Mouse (Mus musculus): ENCODE results near the gene Hoxa11. TPM values are rescaled to one million over a fixed set of nuclear protein-coding genes. Genes with fewer than 3 reads are reported as not detected.
A peak's percentile ranks its signal among the peaks of the same experiment; 100 is the strongest.

Hoxa11 gene
- polyA plus RNA-seq, 1 experiment from 2014 or later = not detected

GRCm38 (mm10) chr6:52224895-52225611 lies 20.6 kb downstream of the Hoxa11 start:
- WGBS = 2% methylated on average over 36 of the region's 36 CpGs
- H3K27me3 ChIP-seq (replicated peaks; ENCODE audit: low read depth, poor library complexity, severe bottlenecking) = peaks cover 100% of the 10 kb centered on the region
- H3K4me3 ChIP-seq = no peak overlapping the region
- no peaks in the 10 kb centered on the region for H3K9me3 ChIP-seq
- H3K27ac ChIP-seq (replicated peaks) = no peak overlapping the region
- H3K36me3 ChIP-seq (replicated peaks) = no peaks in the 10 kb centered on the region
- no peak for DNase-seq (ENCODE audit: low spot score)
- peaks cover 11% of the 10 kb centered on the region for H3K4me1 ChIP-seq

DNA sequence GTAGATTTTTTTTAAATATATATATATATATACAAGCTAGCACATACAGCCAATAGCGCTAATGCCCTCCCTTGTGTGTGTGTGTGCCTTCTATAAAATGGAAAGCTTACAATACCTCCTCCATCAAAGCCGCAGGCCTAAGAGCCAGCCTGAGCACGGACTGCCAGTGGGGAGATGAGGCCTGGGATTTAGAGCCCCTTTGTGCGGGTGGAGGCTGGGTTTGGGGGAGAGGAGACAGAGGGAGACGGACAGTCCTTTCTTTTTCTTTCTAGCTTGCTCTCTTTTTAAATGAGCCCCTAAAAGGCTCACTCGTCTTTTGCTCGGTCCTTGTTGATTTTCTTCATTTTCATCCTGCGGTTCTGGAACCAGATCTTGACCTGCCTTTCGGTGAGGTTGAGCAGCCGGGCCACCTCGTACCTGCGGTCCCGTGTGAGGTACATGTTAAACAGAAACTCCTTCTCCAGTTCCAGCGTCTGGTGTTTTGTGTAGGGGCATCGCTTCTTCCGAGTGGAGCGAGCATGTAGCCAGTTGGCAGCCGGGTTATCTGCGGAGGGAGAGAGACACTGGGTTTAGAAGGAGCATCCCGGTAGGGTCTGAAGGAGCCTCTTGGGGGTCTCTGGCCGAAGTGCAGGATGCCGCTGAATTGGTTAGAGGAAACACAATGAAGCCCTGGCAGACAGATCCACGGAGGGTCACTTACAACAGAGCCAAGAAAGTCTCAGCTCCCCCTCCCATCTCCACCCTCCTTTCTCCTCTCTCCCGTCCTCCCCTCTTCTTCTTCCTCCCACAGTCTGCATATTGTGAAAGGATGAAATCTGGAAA lies 21.5 kb downstream of the Hoxa11 start:
- DNase-seq (ENCODE audit: low spot score) = no peak
- under 1% methylated on average over 24 of the region's 24 CpGs for WGBS
- H3K4me1 ChIP-seq = peaks cover 11% of the 10 kb centered on the region
- H3K27me3 ChIP-seq (replicated peaks; ENCODE audit: low read depth, poor library complexity, severe bottlenecking) = peaks cover 100% of the 10 kb centered on the region
- no peak overlapping the region for H3K4me3 ChIP-seq
- H3K36me3 ChIP-seq (replicated peaks) = no peaks in the 10 kb centered on the region
- H3K27ac ChIP-seq (replicated peaks) = no peak overlapping the region
- no peaks in the 10 kb centered on the region for H3K9me3 ChIP-seq

DNA sequence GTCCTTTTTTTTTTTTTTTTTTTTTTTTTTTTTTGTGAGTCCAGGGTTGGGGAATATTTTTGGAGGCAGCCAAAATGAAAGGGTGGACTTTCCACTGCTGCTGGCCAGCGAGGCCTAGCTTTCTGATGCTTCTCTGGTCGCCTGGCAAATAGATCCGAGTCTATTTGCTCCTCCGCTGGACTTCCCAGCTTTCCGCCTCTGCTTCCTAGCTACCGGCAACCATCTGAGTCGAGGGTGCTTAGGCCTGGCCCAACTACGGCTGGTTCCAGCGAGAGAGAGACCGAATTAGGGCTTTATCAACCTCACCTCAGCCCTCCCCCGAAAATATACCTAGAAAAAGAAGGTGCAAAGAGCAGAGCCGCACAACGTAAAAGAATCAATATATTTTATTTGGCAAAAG lies 22.9 kb downstream of the Hoxa11 start:
- Histone ChIP-seq H3K4me1 (peaks cover 14% of the 10 kb centered on the region), H3K9me3 (no peaks in the 10 kb centered on the region), H3K27ac (replicated peaks) (no peak overlapping the region), H3K4me3 (no peak overlapping the region), H3K36me3 (replicated peaks) (no peaks in the 10 kb centered on the region), H3K27me3 (replicated peaks; ENCODE audit: low read depth, poor library complexity, severe bottlenecking) (peaks cover 100% of the 10 kb centered on the region)
- 8% methylated on average over 13 of the region's 13 CpGs for WGBS
- no peak for DNase-seq (ENCODE audit: low spot score)

DNA sequence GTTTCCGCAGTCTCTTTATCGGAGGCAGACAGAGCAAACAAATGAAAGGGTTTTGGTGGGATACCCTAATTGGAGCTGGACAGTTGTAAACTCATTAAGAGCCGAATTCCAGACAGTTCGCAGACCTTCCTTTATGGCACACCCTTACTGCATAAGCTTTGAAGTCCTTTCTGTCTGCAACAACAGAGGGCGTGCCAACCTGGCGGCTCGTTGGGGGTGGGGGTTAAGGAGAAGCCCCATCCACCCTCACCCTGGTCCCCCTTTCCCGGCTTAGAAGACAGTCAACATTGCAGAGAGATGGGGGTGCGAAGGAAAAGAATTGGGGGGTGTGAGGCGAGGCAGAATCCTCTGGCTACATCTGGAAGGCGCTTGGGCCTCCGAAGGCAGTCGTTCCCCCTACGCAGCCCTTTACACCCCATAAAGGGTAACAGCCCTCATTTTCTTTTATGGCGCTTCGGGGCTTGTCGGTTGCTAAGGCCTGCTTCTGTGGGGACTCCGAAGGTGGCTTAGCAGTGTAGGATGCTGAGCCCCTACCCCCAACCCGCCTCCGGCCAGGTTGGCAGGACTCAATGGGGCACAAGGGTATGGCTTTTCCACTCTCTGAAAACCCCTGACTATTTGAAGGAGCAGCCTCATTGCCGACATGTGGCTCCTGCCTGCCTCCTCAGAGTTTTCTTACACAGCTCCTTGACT lies 23.5 kb downstream of the Hoxa11 start:
- H3K4me1 ChIP-seq = peaks cover 20% of the 10 kb centered on the region
- peaks cover 100% of the 10 kb centered on the region for H3K27me3 ChIP-seq (replicated peaks; ENCODE audit: low read depth, poor library complexity, severe bottlenecking)
- no peak overlapping the region for H3K27ac ChIP-seq (replicated peaks)
- 4% methylated on average over 21 of the region's 21 CpGs for WGBS
- no peaks in the 10 kb centered on the region for H3K9me3 ChIP-seq
- DNase-seq (ENCODE audit: low spot score) = no peak
- H3K36me3 ChIP-seq (replicated peaks) = no peaks in the 10 kb centered on the region
- peak overlapping the region; percentile 57 for H3K4me3 ChIP-seq

DNA sequence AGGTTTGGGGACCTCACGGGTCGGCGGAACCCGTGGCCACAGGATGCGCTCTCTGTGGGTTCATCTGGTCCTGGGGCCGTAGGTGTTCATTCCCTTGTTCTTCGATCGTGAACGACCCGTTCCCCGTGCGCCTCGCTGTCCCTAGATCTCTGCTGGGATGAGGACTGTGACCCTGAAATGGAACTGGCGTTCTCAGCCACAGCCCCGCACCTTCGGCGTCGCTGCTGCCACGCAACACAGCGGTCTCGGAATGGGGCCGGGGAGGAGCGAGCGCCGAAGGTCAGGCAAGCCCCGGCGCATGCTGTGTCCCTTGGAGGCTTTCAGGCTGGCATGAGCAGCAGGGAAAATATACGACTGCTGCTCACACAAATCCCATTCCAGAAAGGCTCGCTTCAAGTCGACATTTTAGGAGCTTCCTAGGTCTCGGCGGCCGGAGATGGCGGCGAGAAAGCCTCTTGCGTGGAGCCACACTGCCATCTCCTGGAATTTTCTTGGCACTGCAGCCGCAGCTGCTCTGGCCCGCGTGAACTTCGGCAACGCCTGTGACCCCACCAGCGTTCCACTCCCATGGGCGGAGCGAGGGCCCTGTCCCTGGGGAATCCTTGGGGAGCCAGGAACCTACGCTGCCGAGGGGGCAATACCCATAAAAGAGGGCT lies 24.1 kb downstream of the Hoxa11 start, which contains the start of gene Hoxa7:
Gene Hoxa7, minus strand, starts transcription at position 518 of the 656 bp plus-strand sequence.
- peak within 1 kb of the TSS; percentile 57 for H3K4me3 ChIP-seq
- H3K27me3 ChIP-seq (replicated peaks; ENCODE audit: low read depth, poor library complexity, severe bottlenecking) = peaks cover 100% of the 10 kb centered on the region
- H3K9me3 ChIP-seq = no peaks in the 10 kb centered on the region
- no peak within 1 kb of the TSS for H3K27ac ChIP-seq (replicated peaks)
- DNase-seq (ENCODE audit: low spot score) = peak; percentile 90
- no peaks in the 10 kb centered on the region for H3K36me3 ChIP-seq (replicated peaks)
- WGBS = under 1% methylated on average over 46 of the region's 46 CpGs
- H3K4me1 ChIP-seq = peaks cover 25% of the 10 kb centered on the region

GRCm38 (mm10) chr6:52220865-52221310 lies 24.7 kb downstream of the Hoxa11 start:
- H3K27me3 ChIP-seq (replicated peaks; ENCODE audit: low read depth, poor library complexity, severe bottlenecking) = peaks cover 100% of the 10 kb centered on the region
- H3K4me3 ChIP-seq = peak overlapping the region; percentile 57
- WGBS = 7% methylated on average over 12 of the region's 12 CpGs

GRCm38 (mm10) chr6:52220003-52220864 lies 25.4 kb downstream of the Hoxa11 start:
- 10% methylated on average over 32 of the region's 32 CpGs for WGBS
- no peaks in the 10 kb centered on the region for H3K9me3 ChIP-seq
- DNase-seq (ENCODE audit: low spot score) = peak; percentile 67
- peaks cover 22% of the 10 kb centered on the region for H3K4me1 ChIP-seq
- peaks cover 100% of the 10 kb centered on the region for H3K27me3 ChIP-seq (replicated peaks; ENCODE audit: low read depth, poor library complexity, severe bottlenecking)
- H3K36me3 ChIP-seq (replicated peaks) = no peaks in the 10 kb centered on the region
- H3K27ac ChIP-seq (replicated peaks) = no peak overlapping the region
- H3K4me3 ChIP-seq = no peak overlapping the region

More at GRCm38 (mm10) chr6:52220865-52221310, 24.7 kb downstream of the Hoxa11 start:
- peaks cover 24% of the 10 kb centered on the region for H3K4me1 ChIP-seq
- no peaks in the 10 kb centered on the region for H3K9me3 ChIP-seq
- DNase-seq (ENCODE audit: low spot score) = no peak
- H3K36me3 ChIP-seq (replicated peaks) = no peaks in the 10 kb centered on the region
- H3K27ac ChIP-seq (replicated peaks) = no peak overlapping the region

DNA sequence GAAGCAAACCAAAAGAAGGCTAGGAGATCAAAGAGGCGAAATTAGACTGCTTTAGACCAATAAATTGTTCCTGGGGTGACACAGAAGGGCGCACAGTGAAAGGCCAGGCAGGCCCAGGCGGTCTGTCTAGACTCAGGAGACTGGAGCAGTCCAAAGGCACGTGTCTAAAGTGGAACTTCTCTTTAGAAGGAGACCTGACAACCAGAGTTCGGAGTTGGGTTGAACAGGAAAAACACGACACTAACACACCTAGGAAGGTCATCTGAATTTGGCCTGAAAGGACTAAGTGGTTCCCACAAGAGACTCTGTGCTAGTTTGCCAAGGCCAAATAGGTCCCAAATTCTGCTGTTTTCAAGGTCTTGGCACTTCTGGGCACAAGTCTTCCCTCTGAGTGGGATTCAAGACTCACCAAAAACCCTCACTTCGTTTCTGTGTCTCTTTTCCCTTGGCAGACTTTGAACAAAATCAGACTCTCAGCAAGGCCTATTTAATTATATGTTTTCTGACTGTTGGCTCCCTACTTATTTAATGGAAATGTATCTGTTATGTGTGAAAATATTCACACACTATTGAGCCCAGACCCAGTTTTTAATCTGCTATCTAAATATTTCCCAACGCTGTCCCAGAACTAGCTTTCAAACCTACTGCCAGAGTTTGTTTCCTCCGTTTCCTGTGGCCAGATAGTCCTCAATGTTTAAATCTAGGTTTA lies 26.2 kb downstream of the Hoxa11 start:
- Histone ChIP-seq H3K9me3 (no peaks in the 10 kb centered on the region), H3K4me3 (no peak overlapping the region), H3K27ac (replicated peaks) (no peak overlapping the region), H3K36me3 (replicated peaks) (no peaks in the 10 kb centered on the region), H3K27me3 (replicated peaks; ENCODE audit: low read depth, poor library complexity, severe bottlenecking) (peaks cover 100% of the 10 kb centered on the region), H3K4me1 (peaks cover 22% of the 10 kb centered on the region)
- DNase-seq (ENCODE audit: low spot score) = no peak
- 19% methylated on average over 9 of the region's 9 CpGs for WGBS

DNA sequence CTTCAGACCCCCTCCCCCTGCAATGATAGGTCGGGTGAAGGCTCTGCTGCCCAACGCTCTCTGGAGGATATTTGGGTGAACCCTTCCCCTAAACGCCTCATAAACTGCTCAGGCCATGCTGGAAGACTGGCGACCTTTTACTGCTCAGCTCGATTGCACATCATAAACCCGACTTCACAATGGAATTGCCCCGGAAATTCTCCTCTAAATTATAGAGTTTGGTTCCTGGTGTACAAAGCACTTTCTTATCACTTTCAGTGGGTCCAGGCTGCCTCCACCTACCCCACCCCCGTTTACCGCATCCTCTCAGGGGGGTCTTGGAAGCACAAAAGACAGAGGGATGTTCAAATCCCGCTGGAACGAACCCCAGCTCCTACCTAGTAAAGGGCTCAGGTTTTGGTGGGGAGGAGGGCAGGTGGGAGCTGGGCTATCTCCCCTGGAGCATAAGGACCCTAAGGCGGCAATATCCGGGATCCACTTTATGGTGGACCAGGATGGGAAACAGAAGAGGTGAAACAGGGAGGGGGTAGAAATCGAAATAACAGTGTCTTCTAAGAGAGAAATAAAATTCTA lies 26.9 kb downstream of the Hoxa11 start:
- Histone ChIP-seq H3K9me3 (no peaks in the 10 kb centered on the region), H3K36me3 (replicated peaks) (no peaks in the 10 kb centered on the region), H3K4me1 (peaks cover 22% of the 10 kb centered on the region), H3K4me3 (no peak overlapping the region), H3K27me3 (replicated peaks; ENCODE audit: low read depth, poor library complexity, severe bottlenecking) (peaks cover 100% of the 10 kb centered on the region), H3K27ac (replicated peaks) (no peak overlapping the region)
- no peak for DNase-seq (ENCODE audit: low spot score)
- 8% methylated on average over 14 of the region's 14 CpGs for WGBS

GRCm38 (mm10) chr6:52217895-52218642 lies 27.5 kb downstream of the Hoxa11 start:
- H3K27ac ChIP-seq (replicated peaks) = no peak overlapping the region
- H3K4me1 ChIP-seq = peaks cover 23% of the 10 kb centered on the region
- peak overlapping the region; percentile 43 for H3K4me3 ChIP-seq
- WGBS = 4% methylated on average over 23 of the region's 23 CpGs
- H3K36me3 ChIP-seq (replicated peaks) = no peaks in the 10 kb centered on the region
- H3K9me3 ChIP-seq = no peaks in the 10 kb centered on the region
- DNase-seq (ENCODE audit: low spot score) = no peak
- H3K27me3 ChIP-seq (replicated peaks; ENCODE audit: low read depth, poor library complexity, severe bottlenecking) = peaks cover 100% of the 10 kb centered on the region
